Mouse (Mus musculus) lung, postnatal 0 days (tissue): ENCODE data around the gene Rgs12.

Experiments
- CTCF ChIP-seq: IDR thresholded peaks from 2 replicates; pipeline ENCODE4 v1.5.1; 2016; ENCODE audit warnings: antibody characterized with exemption, mild to moderate bottlenecking
- EP300 ChIP-seq: IDR thresholded peaks from 2 replicates; pipeline ENCODE4 v1.6.1; 2016; ENCODE audit warnings: antibody characterized with exemption, mild to moderate bottlenecking, control low read depth

DNA sequence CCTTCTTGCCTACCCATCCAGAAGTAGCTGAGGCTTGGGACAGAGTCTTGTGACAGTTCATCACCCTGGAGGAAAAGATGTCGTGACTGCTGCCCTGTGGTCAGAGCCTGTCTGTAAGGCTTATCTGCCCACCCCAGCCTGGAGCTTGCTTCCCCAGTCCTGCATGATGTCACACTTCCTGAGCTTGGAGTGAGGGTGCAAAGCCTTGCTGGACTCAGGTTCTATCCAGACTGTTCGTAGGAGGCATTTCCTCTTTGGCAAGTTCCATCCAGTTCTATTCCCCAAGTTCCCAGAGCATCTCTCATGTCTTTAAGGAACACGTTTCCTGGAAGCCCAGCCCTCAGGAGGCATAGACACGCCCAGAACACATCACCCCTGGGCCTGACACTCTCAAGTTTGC, 86.5 kb downstream of the Rgs12 start:
- TF ChIP-seq CTCF (no peak; the same call in 1 of the 2 replicates), EP300 (peak; percentile 88)
